Mouse (Mus musculus) cerebral cortex, adult 2 months (tissue): ENCODE measurements around the gene Zfp513.

Experiments used
- WGBS: fragments of 180-500 bp; shearing (Covaris S2); methylation state at CpG from one replicate; pipeline ENCODE4 v1.1.7; 2018; 5-methylcytosine and 5-hydroxymethylcytosine counted together

Zfp513 gene

GRCm38 (mm10) chr5:31200327-31200768 lies 1.8 kb downstream of the Zfp513 start:
- 90% methylated on average over 27 of the region's 27 CpGs for WGBS

GRCm38 (mm10) chr5:31199893-31200292 lies 2.2 kb downstream of the Zfp513 start:
- 54% methylated on average over 9 of the region's 9 CpGs for WGBS

DNA sequence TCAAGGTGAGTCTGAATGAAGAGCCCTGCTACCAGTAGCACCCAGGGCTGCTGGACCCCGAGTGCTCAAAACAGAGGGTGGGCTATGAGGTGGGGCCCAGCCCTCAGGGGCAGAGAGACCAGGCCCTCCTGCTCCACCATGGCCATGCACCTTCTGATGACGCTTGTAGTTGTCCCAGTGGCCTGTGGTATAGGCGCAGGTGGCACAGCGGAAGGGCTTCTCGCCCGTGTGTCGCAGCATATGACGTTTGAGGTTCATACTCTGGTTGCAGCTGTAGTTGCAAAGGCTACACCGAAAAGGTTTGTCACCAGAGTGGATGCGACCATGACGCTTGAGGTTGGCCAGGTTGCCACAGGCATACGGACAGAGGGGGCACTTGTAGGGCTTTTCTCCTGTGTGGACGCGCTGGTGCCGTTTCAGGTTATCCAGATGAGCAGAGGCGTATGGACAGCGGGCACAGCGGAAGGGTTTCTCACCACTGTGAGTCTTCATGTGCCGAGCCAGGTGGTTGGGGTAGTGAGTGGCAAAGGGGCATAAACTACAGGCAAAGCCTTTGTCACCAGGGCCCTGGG lies 2.7 kb downstream of the Zfp513 start:
- WGBS: 87% methylated on average over 19 of the region's 19 CpGs

GRCm38 (mm10) chr5:31198616-31199320 lies 3.3 kb downstream of the Zfp513 start:
- WGBS: 63% methylated on average over 5 of the region's 5 CpGs

- WGBS: 59% methylated on average over 9 of the region's 9 CpGs
Measured at GRCm38 (mm10) chr5:31198170-31198569, 3.9 kb downstream of the Zfp513 start.

DNA sequence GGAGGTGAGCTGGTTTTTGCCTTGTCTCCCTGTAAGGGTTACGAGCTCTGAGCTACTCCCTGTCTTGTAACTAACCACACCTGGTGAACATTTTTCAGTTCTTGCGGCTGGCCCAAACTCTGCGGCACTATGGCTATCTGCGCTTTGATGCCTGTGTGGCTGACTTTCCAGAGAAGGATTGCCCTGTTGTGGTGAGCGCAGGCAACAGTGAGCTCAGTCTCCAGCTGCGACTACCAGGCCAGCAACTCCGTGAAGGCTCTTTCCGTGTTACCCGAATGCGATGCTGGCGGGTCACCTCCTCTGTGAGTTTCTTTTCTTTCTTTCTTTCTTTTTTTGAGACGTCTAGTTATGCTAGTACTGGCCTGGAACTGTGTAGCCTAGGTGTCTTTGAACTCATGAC lies 5.0 kb downstream of the Zfp513 start:
- 88% methylated on average over 12 of the region's 12 CpGs for WGBS

- WGBS: 77% methylated on average over 10 of the region's 10 CpGs
Measured at GRCm38 (mm10) chr5:31196207-31196606, 5.9 kb downstream of the Zfp513 start.

- WGBS: 84% methylated on average over 4 of the region's 4 CpGs
Measured at GRCm38 (mm10) chr5:31195671-31196070, 6.4 kb downstream of the Zfp513 start.

DNA sequence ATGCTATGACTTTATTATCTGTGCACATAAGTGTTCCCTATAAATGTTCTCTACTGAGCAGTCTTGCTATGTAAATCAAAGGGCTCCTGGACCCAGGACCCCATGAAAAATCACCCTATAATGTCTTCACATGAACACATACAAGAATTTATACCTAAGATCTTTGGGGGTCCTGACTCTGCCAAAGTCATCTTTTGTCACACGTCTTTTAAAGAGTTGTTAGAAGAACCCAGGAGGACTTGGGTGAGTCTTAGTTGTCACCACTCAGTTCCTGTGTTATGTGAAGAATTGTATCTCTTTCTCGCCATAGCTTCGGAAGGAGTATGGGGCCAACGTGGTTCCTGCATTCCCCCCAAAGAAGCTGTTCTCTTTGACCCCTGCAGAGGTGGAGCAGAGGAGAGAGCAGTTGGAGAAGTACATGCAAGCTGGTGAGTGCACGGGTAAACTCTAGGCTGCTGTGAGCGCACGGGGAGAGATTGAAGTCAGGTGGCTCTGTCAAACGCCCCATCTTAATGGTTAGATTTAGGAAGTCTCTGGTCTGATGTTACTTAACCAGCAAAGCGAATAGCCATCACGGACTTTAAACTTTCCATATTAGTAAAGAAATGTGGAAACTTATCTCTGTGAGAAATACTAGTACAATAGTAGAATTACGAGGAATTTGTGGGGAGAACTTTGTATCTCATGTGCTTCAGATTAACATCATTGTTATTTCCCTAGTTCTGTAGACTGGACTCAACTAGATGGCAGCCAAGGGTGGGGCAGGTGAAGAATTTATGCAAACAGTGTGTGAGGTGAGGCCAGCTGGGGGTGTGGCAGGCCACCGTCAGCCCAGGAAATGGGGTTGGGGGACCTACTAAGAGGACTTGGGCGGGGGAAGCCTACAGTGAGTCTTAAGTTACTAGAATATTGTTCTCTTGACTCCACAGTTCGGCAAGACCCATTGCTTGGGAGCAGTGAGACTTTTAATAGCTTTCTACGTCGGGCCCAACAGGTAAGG lies 7.3 kb downstream of the Zfp513 start:
- 87% methylated on average over 16 of the region's 16 CpGs for WGBS

GRCm38 (mm10) chr5:31193631-31194281 lies 8.3 kb downstream of the Zfp513 start:
- 11% methylated on average over 25 of the region's 25 CpGs for WGBS

DNA sequence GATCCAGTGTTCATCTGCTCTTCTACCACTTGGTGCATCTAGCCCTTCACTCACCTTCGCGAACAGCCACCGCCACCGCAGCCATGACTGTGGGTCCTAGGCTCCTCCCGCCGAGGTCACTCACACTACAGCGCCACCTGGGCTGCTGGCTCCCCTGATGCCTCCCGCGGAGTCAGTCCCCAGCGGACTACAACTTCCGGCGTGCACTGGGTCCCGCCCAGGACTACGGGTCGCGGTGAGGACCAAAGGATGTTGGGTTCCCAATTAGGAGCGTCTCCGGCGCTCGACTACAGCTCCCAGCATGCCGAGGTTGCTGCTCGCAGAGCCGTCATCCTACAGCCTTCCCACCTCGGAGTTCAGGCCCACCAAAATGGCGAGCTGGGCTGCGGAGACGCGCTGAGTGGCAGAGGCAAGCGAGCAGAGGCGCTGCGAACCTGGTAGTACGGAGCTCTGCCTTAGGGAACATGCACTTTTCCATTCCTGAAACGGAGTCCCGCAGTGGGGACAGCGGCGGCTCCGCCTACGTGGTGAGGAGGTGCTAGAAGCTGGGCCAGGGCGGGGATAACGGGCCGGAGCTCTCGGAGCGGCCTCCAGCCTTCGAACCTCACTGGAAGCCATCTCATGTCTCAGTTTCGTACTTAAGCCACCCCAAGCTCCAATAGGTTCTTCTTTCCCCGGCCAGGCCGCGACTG lies 9.0 kb downstream of the Zfp513 start, which contains the start of the genes Snx17 and Eif2b4:
Gene Snx17, plus strand, starts transcription at position 289 of the 692 bp plus-strand sequence.
Gene Eif2b4, minus strand, starts transcription at position 492 of the 692 bp plus-strand sequence.
- WGBS: under 1% methylated on average over 48 of the region's 48 CpGs

DNA sequence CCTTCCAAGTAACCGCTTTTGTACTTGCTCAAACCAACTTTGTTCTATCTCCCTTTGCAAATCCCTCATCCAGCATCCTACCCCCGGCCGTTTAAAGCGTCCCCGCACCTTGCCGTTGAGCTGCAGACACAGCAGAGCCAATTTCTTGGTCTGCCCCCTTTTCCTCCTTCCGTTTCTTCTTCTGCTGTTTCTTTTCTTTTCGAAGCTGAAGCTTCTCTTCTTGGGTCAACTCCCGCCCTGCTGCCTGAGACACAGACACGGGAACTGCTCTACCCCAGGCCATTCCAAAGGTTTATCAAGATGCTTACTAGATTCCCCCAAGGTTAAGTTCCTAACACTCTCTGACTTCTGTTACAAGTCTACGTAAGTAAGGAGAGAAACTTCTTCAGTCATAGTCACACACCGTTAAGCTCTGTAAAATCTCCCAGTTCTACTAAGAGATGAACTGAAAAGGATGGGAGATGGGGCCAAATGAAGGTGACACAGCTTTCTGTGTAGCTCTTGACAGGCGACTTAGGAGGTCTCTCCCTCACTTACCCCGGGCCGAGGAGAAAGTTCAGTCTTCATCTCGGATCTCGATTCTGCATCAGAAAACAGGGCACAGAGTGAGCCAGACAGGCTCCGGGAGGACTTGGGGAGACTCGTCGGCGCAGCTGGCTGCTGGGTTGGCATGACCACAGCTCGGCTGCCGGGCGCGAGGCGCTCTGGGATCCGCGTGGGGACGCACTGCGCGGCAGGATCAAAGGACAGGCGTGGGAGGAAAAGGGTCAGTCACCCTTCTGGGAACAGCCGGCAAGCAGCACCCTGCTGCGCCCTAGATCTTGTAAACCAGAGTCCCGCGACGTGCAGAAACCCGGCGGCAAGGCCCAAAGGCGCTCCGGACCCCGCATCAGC lies 9.8 kb downstream of the Zfp513 start:
- 10% methylated on average over 42 of the region's 42 CpGs for WGBS

DNA sequence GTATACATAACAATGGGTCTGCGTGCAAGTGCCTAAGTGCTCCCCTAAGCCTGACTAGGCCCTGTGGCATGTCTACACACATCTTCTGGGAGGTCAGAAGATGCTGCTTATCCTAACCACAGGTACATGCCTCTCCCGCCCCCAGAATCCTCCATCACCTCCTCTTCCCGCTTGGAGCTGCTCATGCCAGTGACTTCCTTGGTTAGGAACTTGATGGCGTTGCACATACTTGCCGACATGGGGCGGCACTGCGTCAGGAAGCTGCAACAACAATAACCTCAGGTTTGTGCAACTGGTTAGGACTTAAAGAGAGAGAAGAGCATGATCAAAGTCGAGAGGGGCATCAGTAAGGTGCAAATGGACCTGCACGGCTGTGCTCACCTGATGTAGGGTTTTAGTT lies 11.9 kb downstream of the Zfp513 start:
- 92% methylated on average over 9 of the region's 9 CpGs for WGBS

GRCm38 (mm10) chr5:31188223-31188840 lies 13.8 kb downstream of the Zfp513 start:
- WGBS: 74% methylated on average over 4 of the region's 4 CpGs

GRCm38 (mm10) chr5:31183678-31184077 lies 18.4 kb downstream of the Zfp513 start:
- 62% methylated on average over 4 of the region's 4 CpGs for WGBS

DNA sequence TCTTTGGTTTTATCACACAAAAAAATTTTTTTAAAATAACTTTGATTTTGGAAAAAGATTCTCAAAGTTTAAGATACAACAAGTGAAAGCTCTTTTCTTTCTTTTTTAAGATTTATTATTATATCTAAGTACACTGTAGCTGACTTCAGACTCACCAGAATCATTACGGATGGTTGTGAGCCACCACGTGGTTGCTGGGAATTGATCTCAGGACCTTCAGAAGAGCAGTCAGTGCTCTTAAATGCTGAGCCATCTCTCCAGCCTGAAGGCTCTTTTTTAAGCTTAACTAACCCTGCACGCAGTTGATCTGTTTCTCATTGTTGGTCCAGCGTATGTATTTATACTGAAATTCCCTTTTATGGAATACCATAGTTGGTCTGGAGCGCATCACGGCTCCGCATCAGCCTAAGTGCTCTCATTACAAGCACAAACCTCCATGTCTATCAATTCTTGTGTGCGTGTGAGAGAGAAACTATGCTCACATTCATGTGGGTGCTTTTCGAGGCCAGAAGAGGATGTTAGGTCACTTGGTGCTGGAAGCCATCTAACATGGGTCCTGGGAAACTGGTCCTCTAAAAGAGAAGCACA lies 20.8 kb downstream of the Zfp513 start:
- whole genome bisulfite sequencing: 91% methylated on average over 9 of the region's 9 CpGs

- under 1% methylated on average over 59 of the region's 59 CpGs for WGBS
Measured at GRCm38 (mm10) chr5:31179766-31180630, 22.1 kb downstream of the Zfp513 start, which contains the start of the genes Gm29609 and Gtf3c2. Gene Gm29609 (minus strand): TSS chr5:31179911. Gene Gtf3c2 (minus strand): TSS chr5:31180144.

DNA sequence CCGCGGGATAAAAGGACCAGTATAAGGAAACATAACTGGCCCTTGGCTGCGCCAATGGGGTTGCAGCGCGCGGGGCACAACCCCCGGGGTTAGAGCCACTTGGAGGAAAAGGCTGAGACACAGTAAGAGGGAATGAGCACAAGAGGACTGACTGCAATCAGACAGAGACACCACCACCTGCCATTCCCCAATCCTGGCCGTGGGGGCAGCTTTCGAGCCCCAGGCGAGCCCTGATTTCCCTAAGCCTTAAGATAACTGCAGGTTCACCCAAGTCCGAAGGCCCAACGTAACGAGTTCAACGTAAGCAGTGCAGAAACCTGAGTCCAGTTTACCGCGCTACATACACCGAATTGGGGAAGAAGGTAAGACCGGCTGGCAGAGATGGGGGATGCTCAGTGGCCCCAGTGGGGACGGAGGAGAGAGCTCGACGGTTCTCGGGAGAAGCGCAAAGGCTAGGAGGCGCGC lies 22.8 kb downstream of the Zfp513 start:
- WGBS: under 1% methylated on average over 25 of the region's 25 CpGs
